Mouse (Mus musculus) gastrocnemius, postnatal 14 days (tissue): ENCODE results near the gene Ccdc12. TPM values are rescaled to one million over a fixed set of nuclear protein-coding genes. Genes with fewer than 3 reads are reported as not detected.
"Not testable (repeated sequence)": the region's sequence is repeated elsewhere in the genome, so short reads cannot be mapped to it uniquely, and the experiment has no call there.

Source experiments
- DNase-seq: peaks from one replicate; pipeline ENCODE4 v3.0.0; 2021; ENCODE audit warnings: mixed read lengths
- intact Hi-C: fragments of 180-260 bp; cut with DNase I; formaldehyde crosslinking; loops from one replicate; pipeline ENCODE4 v1.15.1; 2025; ENCODE audit warnings: low total_unique reads
- total RNA-seq, 2 experiments: library from RNA; stranded (reverse); gene quantifications; 2 replicates each; pipeline ENCODE4 v1.2.3; 2021

The Ccdc12 gene
- total RNA-seq, 2 experiments from 2014 or later = 46.4 to 52.6 TPM

DNA sequence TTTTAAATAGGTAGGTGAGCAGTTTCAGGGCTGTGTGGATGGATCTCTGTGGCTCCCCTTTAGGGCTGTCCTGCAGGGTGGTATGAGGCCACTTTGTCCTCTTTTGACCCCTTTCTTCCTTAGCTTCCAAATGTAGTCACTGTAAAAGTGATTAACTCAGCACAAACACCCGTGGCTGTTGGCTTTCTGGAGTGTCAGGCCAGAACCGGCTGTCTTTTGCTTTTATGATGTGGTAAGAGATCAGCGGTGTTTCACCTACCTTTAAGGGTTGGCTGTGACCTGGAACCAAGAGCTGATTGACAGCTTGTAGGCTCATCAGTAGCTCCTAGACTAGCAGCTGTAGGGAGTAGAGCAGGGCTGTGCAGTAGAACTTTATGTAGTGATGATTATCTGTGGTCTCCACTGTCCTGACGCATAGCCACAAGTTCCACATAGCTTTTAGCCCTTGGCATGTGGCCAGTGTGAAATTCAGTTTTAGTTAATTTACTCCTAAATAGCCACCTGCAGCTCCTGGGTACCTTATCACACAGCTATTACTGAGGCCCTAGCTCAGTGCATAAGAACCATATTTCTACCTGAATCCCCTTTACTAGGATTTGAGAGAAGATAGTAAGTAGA, 11.0 kb downstream of the Ccdc12 start:
- intact Hi-C loops = no loop called here

DNA sequence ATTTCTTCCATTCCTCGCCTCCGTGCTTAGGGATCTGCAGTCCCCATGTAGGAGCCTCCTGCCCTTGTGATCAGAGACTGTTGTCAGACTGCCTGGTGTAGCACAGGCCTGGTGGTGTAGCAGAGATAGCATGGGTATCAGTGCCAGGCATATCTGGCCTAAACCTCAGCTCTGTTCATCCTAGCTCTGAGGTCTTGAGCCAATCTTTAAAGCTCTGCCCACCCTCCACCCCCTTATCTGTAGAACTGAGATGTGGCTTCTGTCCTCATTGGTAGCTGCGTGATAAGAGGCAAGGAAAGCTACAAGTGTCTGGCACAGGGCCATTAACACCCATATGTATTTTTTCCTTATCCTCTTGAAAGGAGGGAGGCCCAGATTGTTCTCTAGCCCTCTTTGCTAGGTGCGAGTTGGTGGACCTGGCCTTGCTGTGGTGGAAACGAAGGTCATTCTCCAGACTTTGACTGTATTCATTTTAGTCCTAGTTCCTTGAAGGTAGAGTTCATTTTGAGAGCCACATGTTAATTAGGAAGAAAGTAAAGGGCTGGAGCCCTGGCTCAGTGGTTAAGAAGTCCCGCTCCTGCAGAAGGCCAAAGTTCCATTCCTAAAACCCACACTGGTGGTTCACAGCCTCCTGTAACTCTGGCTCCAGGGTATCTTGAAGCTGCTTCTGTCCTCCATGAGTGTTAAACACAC, 12.4 kb downstream of the Ccdc12 start:
- intact Hi-C loops = no loop called here
- DNase-seq = no peak

More for the DNA sequence above, 11.0 kb downstream of the Ccdc12 start:
- no peak for DNase-seq

DNA sequence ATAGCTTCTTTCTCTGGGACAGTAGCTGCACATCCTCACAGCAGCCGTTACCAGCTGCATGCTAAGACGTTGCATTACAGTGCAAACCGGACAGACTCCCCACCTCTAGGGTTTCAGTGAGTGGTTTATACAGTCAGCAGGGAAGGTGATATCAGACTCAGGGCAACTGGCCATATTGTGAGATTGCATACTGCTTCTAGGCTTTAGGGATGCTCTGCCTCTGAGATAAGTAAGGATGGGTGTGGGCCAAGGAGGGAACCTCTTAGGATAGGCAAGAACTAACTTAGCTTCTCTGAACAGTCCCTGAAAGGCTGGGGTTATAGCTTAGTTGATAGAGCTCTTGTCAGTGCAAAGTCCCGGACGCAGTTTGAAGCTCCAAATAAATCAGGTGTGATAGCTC, 13.5 kb downstream of the Ccdc12 start:
- no peak for DNase-seq
- intact Hi-C loops = no loop called here

DNA sequence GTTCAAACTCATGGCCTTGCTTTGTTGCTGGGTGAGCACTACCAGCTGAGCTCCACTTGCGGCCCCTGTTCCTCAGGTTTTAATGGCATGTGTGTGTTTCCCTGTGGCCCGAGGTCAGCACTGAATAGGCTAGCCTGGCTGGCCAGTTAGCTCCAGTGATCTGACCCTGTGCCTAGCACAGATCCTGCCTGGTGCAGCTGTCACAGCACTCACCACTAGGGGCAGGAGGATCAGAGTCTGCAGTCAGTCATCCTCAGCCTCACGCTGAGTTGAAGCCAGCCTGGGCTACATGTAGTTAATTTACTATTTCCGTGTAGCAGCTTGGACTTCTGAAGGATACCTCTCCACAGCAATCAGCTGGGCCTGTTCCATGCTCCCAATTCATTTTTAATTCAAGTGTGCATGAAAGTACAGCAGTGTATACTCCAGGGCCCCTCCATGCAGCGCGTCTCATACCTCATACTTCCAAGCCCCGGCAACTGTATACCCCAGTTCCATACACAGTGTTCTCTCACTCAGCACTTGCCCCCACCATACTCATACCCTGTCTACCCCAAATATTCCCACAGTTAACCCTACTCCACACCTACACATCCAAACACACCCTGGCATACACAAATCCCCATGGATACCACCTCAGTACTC, 16.3 kb downstream of the Ccdc12 start:
- peak; percentile 38 for DNase-seq
- intact Hi-C loops = no loop called here

DNA sequence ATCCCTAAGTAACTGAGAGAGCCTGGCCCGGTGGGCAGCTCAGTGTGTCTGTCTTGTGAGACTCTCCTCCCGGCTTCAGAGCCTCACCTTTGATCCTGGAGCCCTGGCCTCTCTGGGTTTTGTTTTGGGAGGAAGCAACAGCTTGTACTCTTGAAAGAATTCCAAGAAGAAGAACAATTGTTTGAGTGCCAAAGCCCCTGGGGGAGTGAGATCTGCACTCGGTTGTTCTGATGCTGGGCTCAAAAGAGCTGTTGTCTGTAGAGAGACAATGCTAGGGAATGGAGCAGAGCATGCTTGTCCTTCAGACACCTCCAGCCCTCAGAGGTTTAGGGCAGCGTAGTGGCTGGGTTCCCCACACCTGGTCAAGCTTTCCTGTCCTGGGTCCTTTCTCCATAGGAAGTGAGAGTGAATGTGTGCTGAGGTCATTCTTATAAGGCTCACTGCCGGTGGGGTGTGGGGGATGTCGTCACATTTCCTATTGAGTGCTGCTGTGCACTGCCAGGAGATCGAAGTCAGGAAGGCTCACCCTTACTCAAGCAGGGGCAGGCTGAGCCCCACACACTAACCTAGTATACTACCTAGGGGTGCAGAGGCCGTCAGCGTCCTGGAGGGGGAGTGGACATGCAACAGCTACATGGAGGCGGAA, 16.9 kb downstream of the Ccdc12 start:
- no peak for DNase-seq
- intact Hi-C loops = no loop called here

DNA sequence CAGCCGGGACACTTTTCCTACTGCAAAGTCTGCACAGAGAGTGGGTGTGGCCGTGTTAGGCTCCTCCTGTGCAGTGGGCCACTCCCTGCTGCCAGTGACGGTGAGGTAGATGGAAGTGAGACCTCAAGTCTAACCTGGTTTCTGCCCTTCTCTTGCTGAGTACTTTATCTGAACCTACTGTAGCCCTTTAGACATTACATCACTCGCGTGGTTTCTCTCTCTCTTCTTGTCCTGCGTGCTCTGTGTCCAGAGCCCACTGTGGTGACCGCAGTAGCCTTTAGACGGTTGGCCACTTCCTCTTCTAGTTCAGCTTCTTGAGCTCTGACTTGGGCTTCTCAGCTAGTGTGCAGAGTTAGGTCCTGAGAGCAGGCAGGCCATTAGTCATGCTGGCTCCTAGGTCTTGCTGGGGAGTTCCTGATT, 20.2 kb downstream of the Ccdc12 start:
- no peak for DNase-seq
- intact Hi-C loops = no loop called here

DNA sequence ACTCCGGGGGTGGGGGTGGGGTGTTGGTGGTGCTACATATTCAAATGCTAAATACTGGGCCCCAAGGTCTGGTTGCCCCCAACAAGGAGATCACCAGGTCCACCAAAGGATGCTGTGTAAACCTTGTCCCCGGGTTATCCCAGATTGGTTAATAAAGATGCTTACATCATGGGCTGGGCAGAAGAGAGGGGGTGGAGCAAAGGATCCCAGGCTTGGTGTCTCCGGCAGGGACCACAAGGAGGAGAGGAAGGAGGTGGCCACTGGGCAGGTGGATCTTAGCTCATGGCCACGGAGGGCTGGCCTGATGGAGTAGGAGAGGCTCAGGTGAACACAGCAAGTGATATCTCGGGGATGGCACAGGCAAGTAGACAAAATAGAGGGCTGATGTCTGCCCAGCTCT, 22.6 kb downstream of the Ccdc12 start:
- no peak for DNase-seq
- intact Hi-C loops = no loop called here

DNA sequence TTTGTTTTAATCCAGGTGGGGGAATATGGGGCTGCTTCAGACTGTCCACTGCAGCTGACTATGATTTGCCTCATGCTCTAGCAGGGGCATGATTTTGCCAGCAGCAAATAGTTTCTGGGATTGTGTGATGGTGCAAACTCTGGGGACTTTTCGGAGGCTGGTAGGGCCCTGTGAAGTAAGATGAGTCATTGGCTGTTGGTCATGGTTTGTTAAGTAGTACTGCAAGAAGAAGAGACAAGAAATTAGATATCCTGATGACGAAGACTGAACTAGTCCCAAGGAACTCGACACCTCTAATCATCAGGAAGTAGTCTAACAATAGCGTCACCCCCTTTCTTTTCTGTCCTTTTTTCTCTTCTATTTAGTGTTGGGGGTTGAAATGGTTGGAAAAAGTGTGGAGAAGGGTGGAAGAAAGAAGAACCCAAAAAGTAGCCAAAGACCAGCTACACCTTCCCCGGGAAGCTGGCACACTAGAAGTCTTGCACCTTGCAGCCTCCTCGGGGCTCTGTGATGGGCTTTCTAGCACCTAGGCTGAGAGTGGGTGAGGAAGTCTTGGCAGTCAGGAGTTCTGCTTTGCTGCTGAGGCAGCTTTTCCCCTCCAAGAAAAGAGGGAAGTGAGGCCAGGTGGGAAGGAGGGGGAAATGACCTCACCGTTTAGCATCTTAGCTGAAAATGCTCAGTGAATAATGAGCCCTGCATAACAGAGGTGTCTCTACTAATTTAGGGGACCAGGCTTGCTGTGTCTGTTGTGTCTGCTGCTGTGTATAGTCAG, 24.6 kb downstream of the Ccdc12 start:
- no peak for DNase-seq
- intact Hi-C loops = no loop called here

DNA sequence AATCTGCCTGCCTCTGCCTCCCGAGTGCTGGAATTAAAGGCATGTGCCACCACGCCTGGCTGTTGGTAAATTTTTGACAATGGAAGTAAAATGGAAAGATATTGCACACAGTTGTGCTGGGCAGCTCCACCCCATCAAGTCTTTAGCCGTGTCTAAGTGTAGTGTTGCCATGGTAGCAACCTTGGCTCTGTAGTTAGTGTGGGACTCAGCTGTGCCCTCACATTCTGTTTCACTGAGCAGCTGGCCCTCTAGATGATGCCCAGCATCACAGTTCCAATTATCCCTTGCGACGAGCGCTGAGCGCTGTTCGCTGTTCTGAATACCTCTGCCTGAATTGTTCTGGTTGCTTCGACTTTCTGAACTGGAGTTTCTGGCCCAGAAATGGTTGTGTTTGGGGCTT, 25.5 kb downstream of the Ccdc12 start:
- intact Hi-C loops = no loop called here

DNA sequence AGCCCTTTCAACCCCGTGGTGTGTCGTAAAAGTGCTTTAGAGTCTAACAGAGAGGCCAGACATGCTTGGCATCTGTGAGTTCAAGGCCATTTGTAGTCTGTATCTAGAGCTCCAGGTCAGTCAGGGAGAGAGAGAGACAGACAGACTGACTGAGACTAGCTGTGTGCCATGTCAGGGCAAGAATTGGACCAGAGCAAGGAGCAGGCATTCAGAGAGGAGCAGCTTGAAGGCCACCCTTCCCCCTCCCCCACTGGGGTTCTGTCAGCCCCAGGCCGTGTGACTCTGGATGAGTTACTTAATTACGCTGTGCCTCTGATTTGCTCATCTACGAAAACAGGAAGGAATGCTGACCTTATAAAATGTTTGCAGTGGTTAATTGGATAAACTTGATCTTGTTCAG, 26.0 kb downstream of the Ccdc12 start:
- intact Hi-C loops = no loop called here
- no peak for DNase-seq

More for the DNA sequence above, 25.5 kb downstream of the Ccdc12 start:
- no peak for DNase-seq

DNA sequence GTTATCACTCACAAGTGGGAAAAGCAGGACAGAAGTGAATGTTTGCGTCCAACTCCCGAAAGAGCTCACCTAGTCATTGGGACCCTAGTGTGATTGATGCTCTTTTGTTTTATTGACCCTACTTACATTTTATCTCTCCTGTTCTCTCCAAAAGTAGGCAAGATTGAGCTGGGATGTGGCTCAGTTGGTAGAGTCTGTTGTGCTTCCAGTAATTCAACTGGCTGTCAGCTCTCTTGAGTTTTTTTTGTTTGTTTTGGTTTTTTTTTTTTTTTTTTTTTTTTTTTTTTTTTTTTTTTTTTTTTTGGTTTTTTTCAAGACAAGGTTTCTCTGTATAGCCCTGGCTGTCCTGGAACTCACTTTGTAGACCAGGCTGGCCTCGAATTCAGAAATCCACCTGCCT, 26.4 kb downstream of the Ccdc12 start:
- intact Hi-C loops = not testable (repeated sequence)

DNA sequence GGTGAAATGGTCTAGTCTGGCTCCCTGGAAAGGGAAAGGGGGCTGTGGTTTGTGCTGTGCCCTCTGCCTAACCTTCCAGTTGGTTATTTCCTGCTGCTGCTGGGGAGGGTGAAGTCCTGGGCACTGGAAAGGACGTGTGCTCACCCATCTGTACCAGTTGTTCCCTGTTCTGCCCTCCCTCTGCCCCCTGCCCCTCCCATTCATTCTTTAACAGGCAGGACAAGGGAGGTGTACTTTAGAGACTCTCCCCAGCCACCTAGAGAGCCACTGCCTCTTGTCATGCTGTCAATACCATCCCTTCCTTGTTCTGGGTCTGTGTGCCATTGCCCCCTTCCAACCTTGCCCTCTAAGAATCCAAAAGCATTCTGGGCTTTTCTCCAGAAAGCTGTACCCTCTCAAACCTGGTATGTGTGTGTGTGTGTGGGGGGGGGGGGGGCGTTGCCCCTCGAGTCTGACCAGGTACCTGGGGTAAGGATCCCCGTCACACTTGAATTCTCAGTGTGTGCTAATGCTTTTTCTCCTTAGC, 27.3 kb downstream of the Ccdc12 start:
- intact Hi-C loops = no loop called here
- DNase-seq = no peak

More for the DNA sequence above, 26.4 kb downstream of the Ccdc12 start:
- DNase-seq = not testable (repeated sequence)

DNA sequence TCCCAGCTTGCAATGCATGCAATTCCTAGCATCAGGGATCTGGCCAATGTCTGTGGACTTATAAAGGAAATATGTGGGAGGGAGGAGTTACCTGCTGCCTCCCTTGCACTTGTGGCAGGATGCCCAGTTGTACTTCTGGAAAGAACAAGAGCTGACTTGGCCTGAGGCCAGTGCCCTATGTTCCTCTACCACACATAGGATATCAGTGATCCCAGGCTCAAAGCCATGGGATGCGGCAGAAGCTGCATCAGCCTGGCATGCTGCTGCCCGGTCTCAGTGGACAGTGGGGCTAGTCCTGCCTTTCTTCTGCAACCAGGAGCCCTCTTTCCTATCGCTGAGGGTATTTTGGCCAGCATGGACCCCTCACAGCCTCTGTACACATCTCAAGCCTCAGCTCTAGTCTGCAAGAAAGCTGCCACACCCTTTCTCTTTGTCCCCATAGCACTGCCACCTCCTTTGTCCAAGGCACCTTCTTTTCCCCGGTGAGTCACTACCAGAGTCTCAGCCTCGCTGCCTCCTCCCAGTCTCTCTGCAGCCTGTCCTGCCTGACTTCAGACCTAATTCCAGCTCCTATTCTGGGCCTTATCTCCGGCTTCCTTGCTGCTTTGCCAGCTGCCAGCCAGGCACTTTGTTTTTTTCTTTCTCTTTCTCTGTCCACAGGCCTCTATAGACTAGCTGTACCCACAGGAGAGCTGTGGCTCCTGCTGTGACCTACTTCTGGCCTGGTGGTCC, 28.0 kb downstream of the Ccdc12 start:
- intact Hi-C loops = no loop called here
- no peak for DNase-seq

DNA sequence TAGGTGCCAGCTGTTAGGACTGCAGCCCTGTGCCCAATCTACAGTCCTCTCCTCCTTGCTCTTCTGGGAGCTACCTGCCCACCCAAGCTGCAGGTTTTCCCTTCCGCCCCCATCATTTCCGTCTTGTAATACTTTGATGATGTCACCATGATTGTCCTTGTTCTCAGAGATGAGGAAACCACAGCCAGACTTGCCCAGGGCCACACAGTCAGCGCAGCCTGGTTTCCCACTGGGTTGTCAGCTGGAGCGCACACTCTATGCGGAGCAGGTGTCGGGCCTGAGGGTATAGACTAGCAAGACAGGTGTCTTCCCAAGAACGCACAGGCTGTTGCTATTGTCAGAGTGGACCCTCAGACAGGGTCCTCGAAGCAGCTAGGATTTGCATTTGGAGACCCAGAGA, 28.9 kb downstream of the Ccdc12 start:
- DNase-seq = no peak
- intact Hi-C loops = no loop called here

DNA sequence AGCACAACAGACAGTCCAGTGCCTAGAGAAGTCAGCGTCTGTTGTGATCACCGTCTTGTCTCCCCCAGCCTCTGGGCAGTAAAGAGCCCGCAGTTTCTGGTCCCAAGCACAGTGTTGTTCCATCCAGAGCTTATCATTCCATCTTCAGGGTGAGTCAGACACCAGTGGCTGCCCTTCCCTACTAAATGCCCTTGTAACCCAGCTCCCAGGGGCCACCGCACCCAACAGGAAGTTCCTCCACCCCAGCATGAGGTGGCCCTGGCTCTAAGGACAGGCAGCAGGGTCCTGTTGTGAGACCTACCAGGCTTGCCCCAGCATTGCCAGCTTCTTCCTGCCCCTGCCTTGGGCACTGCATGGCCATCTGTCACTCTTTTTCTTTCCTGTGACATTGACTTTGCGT, 29.3 kb downstream of the Ccdc12 start:
- intact Hi-C loops = no loop called here
- no peak for DNase-seq

DNA sequence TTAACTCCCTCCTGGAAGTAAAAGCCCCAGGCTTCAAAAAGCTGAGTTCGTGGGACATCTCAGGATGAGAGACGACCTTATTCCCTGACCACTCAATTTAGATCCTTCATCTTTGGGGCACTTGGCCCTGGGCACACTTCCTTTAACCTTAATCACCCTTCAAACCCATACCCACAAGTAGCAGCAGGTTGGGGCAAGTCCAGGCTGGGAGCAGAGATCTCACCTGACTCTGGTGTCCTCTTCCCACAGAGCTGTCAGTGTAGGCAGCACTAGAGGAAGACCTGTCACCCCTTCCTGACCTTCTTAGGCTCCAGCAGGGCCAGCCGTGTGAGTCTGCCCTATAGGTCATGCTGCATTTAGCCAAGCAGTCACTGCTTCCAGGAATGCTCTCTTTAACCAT, 30.2 kb downstream of the Ccdc12 start:
- intact Hi-C loops = no loop called here

DNA sequence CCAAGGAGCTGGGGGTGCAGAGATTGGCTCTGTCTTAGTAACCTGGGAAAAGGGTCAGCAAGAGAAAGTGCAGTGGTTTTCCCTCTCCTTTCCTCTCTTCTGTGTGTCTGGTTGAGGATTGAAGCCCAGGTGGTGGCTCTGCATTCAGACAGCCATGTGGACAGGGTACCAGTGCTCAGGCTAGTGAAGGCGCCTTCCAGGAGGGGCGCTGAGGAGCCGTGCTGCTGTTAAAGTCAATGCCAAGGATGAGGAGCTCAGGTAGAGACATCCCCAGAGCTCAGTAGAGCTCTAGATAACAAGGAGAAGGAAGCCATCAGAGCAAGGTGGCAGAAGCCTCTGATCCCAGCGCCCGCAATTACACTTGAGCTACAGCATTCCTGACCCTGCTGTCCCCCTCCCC, 30.8 kb downstream of the Ccdc12 start:
- DNase-seq = no peak
- intact Hi-C loops = no loop called here

More for the DNA sequence above, 30.2 kb downstream of the Ccdc12 start:
- no peak for DNase-seq

DNA sequence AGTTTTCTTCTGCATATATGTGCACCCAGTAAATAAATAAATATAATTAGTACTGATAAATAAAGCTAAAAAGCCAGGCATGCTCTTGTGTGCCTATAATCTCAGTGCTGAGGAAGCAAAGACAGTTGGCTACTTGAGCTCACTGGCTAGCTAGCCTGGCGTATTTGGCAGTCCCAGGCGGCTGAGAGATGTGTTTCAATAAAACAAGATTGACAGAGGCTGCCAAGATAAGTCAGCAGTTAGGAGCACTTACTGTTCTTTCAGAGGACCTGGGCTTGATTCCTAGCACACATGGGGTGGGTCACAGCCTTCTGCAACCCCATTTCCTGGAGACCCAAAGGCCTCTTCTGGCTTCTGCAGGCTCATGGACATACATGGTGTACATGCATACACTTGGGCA, 31.5 kb downstream of the Ccdc12 start:
- peak; percentile 39 for DNase-seq
- intact Hi-C loops = no loop called here

DNA sequence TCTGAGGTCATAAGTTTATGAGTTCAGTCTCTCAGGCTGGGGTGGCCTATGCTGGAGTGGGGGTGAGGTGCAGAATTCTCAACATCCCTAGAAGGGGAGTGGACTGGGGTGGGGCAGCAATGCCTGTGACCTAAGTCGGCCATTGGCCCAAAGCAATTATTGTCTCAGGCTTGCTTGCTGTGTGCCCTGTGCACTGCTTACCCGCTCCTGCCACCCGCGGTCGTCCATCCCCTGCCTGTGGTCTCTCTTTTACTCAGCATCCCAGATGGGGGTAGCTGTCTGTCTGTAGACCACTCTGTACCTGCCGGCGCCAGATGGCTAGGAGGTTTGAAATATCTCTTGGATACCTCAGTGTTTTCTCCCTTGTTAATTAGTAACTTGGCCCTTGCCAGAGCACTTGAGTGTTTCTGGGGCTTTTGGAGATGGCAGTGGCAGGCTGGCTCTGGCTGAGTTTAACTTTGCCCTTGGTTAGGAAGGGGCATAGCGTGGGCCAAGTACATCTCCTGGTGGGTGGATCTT, 33.0 kb downstream of the Ccdc12 start:
- intact Hi-C loops = no loop called here
- DNase-seq = no peak
